Mouse (Mus musculus): ENCODE measurements around the gene Poldip3. TPM values are rescaled to one million over a fixed set of nuclear protein-coding genes. Genes with fewer than 3 reads are reported as not detected.

The Poldip3 gene
- total RNA-seq, 2 experiments from 2014 or later = 33.8 to 43.3 TPM

DNA sequence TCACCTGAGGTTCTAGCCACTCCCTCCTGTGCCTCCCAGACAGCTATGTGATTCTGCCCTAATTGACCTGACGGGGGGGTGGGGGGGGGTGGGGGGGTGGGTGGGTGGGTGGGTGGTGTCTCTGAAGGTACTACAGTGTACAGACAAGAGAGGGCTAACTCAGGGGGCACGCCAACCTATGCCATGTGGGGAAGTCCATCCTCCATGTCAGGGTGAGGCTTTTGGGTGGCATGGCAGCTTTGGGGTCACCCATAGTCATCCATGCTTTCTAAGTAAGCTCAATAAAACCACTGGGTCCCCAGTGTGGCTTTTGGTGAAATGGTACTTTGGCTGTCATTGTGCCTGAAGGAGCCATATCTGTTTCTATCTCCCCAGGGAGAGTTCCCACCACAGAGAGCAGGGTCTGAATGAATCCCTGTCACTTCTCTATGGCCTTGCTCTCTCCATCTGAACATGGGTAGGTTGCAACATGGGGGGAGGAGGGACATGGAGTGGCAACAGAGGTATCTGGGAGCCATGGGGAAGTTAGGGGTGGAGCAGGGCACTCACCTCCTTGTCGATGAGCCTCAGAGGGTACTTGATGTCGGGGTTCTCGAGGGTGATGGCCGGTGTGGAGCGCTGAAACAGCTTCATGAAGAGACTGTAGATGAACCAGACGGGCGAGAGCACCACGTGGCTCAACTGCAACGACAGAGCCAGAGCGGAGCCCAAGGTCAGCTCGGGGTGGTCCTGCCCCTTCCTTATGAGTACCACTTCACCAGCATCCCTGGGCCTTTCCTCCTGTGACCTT is 16.5 kb upstream of the Poldip3 start:
- no peak for DNase-seq

- DNase-seq = peak; percentile 44
These were observed 15.8 kb upstream of the Poldip3 start for GRCm38 (mm10) chr15:83164971-83165471.

DNA sequence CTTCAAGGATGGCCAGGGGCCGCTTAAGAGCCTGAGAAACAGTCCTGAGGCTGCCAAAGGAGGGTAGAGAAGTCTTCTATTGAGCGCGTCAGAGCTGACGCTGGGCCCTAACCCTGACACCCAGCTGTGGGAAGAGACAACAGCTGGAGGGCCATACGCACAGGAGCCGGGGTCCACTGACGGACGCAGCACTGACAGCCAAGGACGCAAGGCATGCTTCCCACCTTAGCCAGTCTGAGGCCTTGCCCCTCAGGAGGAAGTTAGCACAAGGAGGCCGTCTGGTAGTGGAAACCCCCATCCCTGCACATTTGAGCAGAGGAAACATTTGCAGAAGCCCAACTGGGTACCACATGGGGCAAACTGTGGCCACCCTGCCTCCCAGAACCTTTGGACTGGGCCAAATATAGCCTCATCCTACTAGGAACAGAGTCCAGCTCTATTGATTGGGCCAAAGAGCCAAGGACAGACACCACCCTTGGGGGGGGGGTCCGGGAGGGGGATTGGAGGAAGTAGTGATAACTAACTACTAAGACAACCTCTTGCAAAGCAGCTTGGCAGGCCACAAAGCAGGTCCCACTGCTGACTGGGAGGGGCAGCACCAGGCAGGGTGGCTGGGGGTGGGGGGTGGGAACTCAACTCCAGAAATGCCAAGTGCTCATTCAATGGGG is 13.8 kb upstream of the Poldip3 start:
- DNase-seq = no peak

DNA sequence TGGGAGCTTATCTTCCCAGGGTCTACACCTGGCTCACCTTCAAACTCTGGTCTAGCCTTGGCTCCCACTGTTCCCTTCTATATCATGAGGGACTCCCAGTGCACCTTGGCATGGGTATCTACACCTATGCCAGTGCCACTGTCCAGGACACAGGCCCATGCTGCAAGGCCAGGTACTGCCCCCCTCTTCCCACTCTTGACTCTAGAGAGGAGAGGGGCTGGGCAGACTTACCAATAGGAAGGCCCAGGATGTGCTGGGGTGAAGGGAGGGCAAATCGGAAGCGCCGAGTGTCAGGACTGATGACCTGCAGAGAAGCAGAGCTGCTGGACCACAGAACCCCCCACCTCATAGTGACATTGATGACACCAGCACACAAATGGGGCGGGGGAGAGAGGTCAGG is 12.8 kb upstream of the Poldip3 start:
- no peak for DNase-seq

GRCm38 (mm10) chr15:83161062-83161748 is 12.0 kb upstream of the Poldip3 start:
- DNase-seq = no peak

GRCm38 (mm10) chr15:83160561-83160960 is 11.4 kb upstream of the Poldip3 start:
- DNase-seq = no peak

DNA sequence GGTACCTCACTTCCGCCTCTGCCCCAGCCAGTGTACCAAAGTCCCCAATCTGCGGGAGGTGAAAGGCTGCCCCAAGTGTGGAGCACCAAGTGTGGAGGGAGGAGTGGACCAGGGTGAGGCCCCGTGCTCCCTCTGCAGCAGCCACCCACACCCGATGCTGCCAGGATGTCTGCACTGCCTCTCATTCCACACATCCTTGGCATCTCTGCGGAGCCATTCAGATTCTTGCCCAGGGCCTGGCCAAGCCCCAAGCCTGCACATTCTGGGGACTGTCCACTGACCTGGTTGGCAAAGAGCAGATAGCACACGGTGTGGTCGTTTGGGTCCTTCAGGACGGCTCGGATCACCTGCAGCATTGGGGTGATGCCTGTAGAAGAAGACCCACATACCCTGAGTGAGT is 10.6 kb upstream of the Poldip3 start:
- no peak for DNase-seq

GRCm38 (mm10) chr15:83158587-83159160 is 9.5 kb upstream of the Poldip3 start:
- DNase-seq = no peak

GRCm38 (mm10) chr15:83157667-83158064 is 8.5 kb upstream of the Poldip3 start:
- no peak for DNase-seq

- DNase-seq = peak; percentile 80
These were observed 7.9 kb upstream of the Poldip3 start for GRCm38 (mm10) chr15:83156929-83157666.

- DNase-seq = no peak
These were observed 6.7 kb upstream of the Poldip3 start for GRCm38 (mm10) chr15:83155672-83156419.

GRCm38 (mm10) chr15:83154309-83154708 is 5.1 kb upstream of the Poldip3 start:
- DNase-seq = no peak

- DNase-seq = no peak
These were observed 1.5 kb upstream of the Poldip3 start for GRCm38 (mm10) chr15:83150694-83151093.

GRCm38 (mm10) chr15:83150073-83150442 is 874 bp upstream of the Poldip3 start:
- DNase-seq = no peak

DNA sequence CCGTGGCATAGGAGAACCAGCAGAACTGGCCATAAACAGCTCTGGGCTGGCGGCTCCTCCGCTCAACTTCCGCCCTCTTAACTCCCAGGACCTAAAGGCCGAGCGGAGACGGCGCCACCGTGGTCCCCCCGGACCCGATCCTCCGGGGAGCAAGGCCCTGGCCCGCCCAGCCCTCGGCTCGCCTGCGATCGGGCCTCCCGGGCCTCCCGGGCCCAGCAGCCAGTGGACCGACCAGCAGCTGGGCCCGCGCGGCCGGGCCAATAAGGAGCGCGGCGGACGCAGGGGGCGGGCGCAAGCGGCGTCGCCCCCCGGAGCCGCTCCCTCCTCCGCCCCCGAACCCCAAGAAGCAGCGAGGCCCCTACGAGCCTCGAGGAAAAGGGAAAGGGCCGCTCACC is 386 bp downstream of the Poldip3 start:
- DNase-seq = no peak

- no peak for DNase-seq
These were observed 789 bp downstream of the Poldip3 start for GRCm38 (mm10) chr15:83148395-83148794.

- no peak for DNase-seq
These were observed 3.6 kb downstream of the Poldip3 start for GRCm38 (mm10) chr15:83145541-83145940.

GRCm38 (mm10) chr15:83142861-83143260 is 6.3 kb downstream of the Poldip3 start:
- DNase-seq = no peak

DNA sequence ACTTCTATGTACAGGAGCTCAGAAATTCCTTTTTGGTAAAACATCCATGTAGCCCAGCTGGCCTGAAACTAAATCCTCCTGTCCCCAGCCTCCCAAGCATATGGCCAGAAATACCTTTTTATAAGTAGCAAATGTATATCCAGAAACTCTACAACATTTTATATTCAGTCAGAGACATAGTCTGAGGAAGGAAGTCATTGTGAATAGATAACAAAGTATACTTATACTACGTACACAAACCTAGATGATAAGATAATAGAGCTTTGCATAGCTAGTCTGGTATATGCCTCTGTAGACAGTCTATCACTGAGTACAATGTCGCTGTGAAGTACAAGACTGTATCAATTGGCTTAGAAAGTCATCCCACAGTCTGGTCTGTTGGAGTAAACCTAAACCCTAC is 13.5 kb downstream of the Poldip3 start:
- no peak for DNase-seq

- no peak for DNase-seq
These were observed 14.5 kb downstream of the Poldip3 start for GRCm38 (mm10) chr15:83134671-83135070.

- DNase-seq = no peak
These were observed 19.5 kb downstream of the Poldip3 start for GRCm38 (mm10) chr15:83129530-83130231.
